Mouse (Mus musculus) liver, adult 2 months (tissue): ENCODE data around the gene Fgd5. TPM values are rescaled to one million over a fixed set of nuclear protein-coding genes. Genes with fewer than 3 reads are reported as not detected.
A peak's percentile ranks its signal among the peaks of the same experiment; 100 is the strongest.

ENCODE experiments used
- DNase-seq: peaks from one replicate; pipeline ENCODE4 v3.0.0-alpha.2; 2011; ENCODE audit warnings: low read depth, low spot score; ENCODE audit errors: extremely low read depth
- H3K27ac ChIP-seq: fragments of 200-500 bp; replicated peaks from 2 replicates; pipeline ENCODE4 v1.5.1; 2012; ENCODE audit warnings: low read depth, mild to moderate bottlenecking, control low read depth, inconsistent platforms, low read length; ENCODE audit not compliant: insufficient read depth
- H3K27me3 ChIP-seq: fragments of 200-500 bp; 2 replicates; pipeline ENCODE4 v1.6.1; 2012; ENCODE audit warnings: mild to moderate bottlenecking, moderate library complexity, low read length, inconsistent platforms; ENCODE audit not compliant: control insufficient read depth, insufficient read depth
- H3K36me3 ChIP-seq: fragments of 200-500 bp; 2 replicates; pipeline ENCODE4 v1.6.1; 2012; ENCODE audit warnings: low read length, inconsistent platforms; ENCODE audit not compliant: control insufficient read depth, insufficient read depth
- H3K4me1 ChIP-seq: fragments of 200-500 bp; 2 replicates; pipeline ENCODE4 v1.6.1; 2011; ENCODE audit warnings: low read length; ENCODE audit not compliant: control insufficient read depth, insufficient read depth
- H3K4me3 ChIP-seq: fragments of 200-500 bp; 2 replicates; pipeline ENCODE4 v1.5.1; 2011; ENCODE audit warnings: low read depth, mild to moderate bottlenecking, control low read depth, low read length, moderate library complexity; ENCODE audit not compliant: insufficient read depth
- H3K79me2 ChIP-seq: fragments of 200-500 bp; 2 replicates; pipeline ENCODE4 v1.6.1; 2012; ENCODE audit warnings: inconsistent platforms, mild to moderate bottlenecking, low read length, moderate library complexity; ENCODE audit not compliant: control insufficient read depth, insufficient read depth
- H3K9ac ChIP-seq: fragments of 200-500 bp; 2 replicates; pipeline ENCODE4 v1.6.1; 2012; ENCODE audit warnings: low read depth, mild to moderate bottlenecking, control low read depth, inconsistent platforms, low read length
- CTCF ChIP-seq: fragments of 200-500 bp; IDR thresholded peaks from 2 replicates; pipeline ENCODE4 v1.5.1; 2011; ENCODE audit warnings: low read depth, low read length, control low read depth
- POLR2A ChIP-seq: fragments of 200-500 bp; IDR thresholded peaks from 2 replicates; pipeline ENCODE4 v1.6.1; 2011; ENCODE audit warnings: low read length, control low read depth; ENCODE audit not compliant: insufficient read depth; ENCODE audit errors: extremely low read depth
- WGBS: fragments of 180-500 bp; shearing (Covaris S2); methylation state at CpG from one replicate; pipeline ENCODE4 v1.1.7; 2018; 5-methylcytosine and 5-hydroxymethylcytosine counted together
- polyA plus RNA-seq: library from polyadenylated mRNA; depleted of rRNA; stranded (reverse); fragments of >200 nt; gene quantifications from 2 replicates; pipeline ENCODE4 v1.2.3, GENCODE M21; 2012
- total RNA-seq: library from RNA; depleted of rRNA; stranded (reverse); fragments of >200 nt; gene quantifications from 2 replicates; pipeline ENCODE4 v1.2.3, GENCODE M21; 2014

Fgd5 gene
- total and polyA plus RNA-seq, 2 experiments = 1.9 to 4.7 TPM

GRCm38 (mm10) chr6:92013035-92013434, 34.4 kb downstream of the Fgd5 start:
- Histone ChIP-seq H3K27me3 (no peaks in the 10 kb centered on the region), H3K36me3 (no peaks in the 10 kb centered on the region), H3K27ac (no peak overlapping the region), H3K9ac (no peak overlapping the region), H3K79me2 (0 out of 2 replicates have a peak, but pooled peaks cover 3% of the 10 kb centered on the region), H3K4me3 (no peak overlapping the region), H3K4me1 (no peaks in the 10 kb centered on the region)
- DNase-seq = no peak
- TF ChIP-seq POLR2A = no peak
- WGBS = 93% methylated on average over 6 of the region's 6 CpGs

- TF ChIP-seq CTCF (no peak), POLR2A (no peak)
Measured at GRCm38 (mm10) chr6:92013620-92014019, 34.9 kb downstream of the Fgd5 start.

GRCm38 (mm10) chr6:92014936-92015335, 36.3 kb downstream of the Fgd5 start:
- TF ChIP-seq CTCF (no peak), POLR2A (no peak)
- DNase-seq = no peak
- H3K36me3 ChIP-seq = no peaks in the 10 kb centered on the region
- no peaks in the 10 kb centered on the region for H3K27me3 ChIP-seq
- no peaks in the 10 kb centered on the region for H3K4me1 ChIP-seq
- 0 out of 2 replicates have a peak, but pooled peaks cover 3% of the 10 kb centered on the region for H3K79me2 ChIP-seq
- no peak overlapping the region for H3K9ac ChIP-seq
- H3K4me3 ChIP-seq = no peak overlapping the region
- 71% methylated on average over 7 of the region's 7 CpGs for WGBS
- H3K27ac ChIP-seq = peak overlapping the region; percentile 18; the same call in 1 of the 2 replicates

More at GRCm38 (mm10) chr6:92013620-92014019, 34.9 kb downstream of the Fgd5 start:
- H3K4me1 ChIP-seq = no peaks in the 10 kb centered on the region
- H3K36me3 ChIP-seq = no peaks in the 10 kb centered on the region
- no peak for DNase-seq
- no peak overlapping the region for H3K27ac ChIP-seq
- H3K27me3 ChIP-seq = no peaks in the 10 kb centered on the region
- H3K9ac ChIP-seq = no peak overlapping the region
- H3K79me2 ChIP-seq = 0 out of 2 replicates have a peak, but pooled peaks cover 3% of the 10 kb centered on the region
- 85% methylated on average over 3 of the region's 3 CpGs for WGBS
- no peak overlapping the region for H3K4me3 ChIP-seq

- WGBS = 84% methylated on average over 5 of the region's 5 CpGs
- no peak for TF ChIP-seq POLR2A
- TF ChIP-seq CTCF = no peak
- no peak for DNase-seq
- H3K79me2 ChIP-seq = 0 out of 2 replicates have a peak, but pooled peaks cover 3% of the 10 kb centered on the region
- H3K36me3 ChIP-seq = no peaks in the 10 kb centered on the region
- no peak overlapping the region for H3K27ac ChIP-seq
- no peak overlapping the region for H3K4me3 ChIP-seq
- H3K4me1 ChIP-seq = no peaks in the 10 kb centered on the region
- H3K27me3 ChIP-seq = no peaks in the 10 kb centered on the region
- H3K9ac ChIP-seq = no peak overlapping the region
Measured at GRCm38 (mm10) chr6:92015848-92016247, 37.2 kb downstream of the Fgd5 start.

- no peaks in the 10 kb centered on the region for H3K36me3 ChIP-seq
- H3K79me2 ChIP-seq = 0 out of 2 replicates have a peak, but pooled peaks cover 3% of the 10 kb centered on the region
- no peak overlapping the region for H3K4me3 ChIP-seq
- WGBS = 78% methylated on average over 6 of the region's 6 CpGs
- DNase-seq = no peak
- TF ChIP-seq POLR2A = no peak
- TF ChIP-seq CTCF = no peak
- H3K27ac ChIP-seq = no peak overlapping the region
- no peak overlapping the region for H3K9ac ChIP-seq
- H3K27me3 ChIP-seq = no peaks in the 10 kb centered on the region
- no peaks in the 10 kb centered on the region for H3K4me1 ChIP-seq
Measured at GRCm38 (mm10) chr6:92016738-92017137, 38.1 kb downstream of the Fgd5 start.

- DNase-seq = no peak
- H3K79me2 ChIP-seq = 0 out of 2 replicates have a peak, but pooled peaks cover 3% of the 10 kb centered on the region
- H3K27ac ChIP-seq = no peak overlapping the region
- H3K4me1 ChIP-seq = no peaks in the 10 kb centered on the region
- no peak overlapping the region for H3K4me3 ChIP-seq
- no peak for TF ChIP-seq POLR2A
- no peak for TF ChIP-seq CTCF
- no peaks in the 10 kb centered on the region for H3K27me3 ChIP-seq
- no peaks in the 10 kb centered on the region for H3K36me3 ChIP-seq
- 59% methylated on average over 6 of the region's 6 CpGs for WGBS
- no peak overlapping the region for H3K9ac ChIP-seq
Measured at GRCm38 (mm10) chr6:92018421-92018820, 39.7 kb downstream of the Fgd5 start.
